Mouse (Mus musculus) layer of hippocampus, adult 8-10 months (tissue): ENCODE results near the gene C87414. TPM values are rescaled to one million over a fixed set of nuclear protein-coding genes. Genes with fewer than 3 reads are reported as not detected.
"Not testable (repeated sequence)": the region's sequence is repeated elsewhere in the genome, so short reads cannot be mapped to it uniquely, and the experiment has no call there.

Experiments
- DNase-seq, 2 experiments: peaks; one replicate each; pipeline ENCODE4 v3.0.0; 2022; ENCODE audit warnings: low spot score in 2 of 2
- total RNA-seq, 4 experiments: library from RNA; stranded (reverse); gene quantifications; 2 replicates each; pipeline ENCODE4 v1.2.4; 2022

The C87414 gene
- not detected for total RNA-seq

- DNase-seq, result not testable (repeated sequence)
Measured at GRCm38 (mm10) chr5:93671451-93671850, at the start of gene C87414. Gene C87414, minus strand, starts transcription at chr5:93671551.

- DNase-seq, result peak in 1 of 2 experiments; percentile 3
Measured at GRCm38 (mm10) chr5:93684661-93685060, 13.3 kb upstream of the C87414 start.

Other genes starting within 250 kb of the C87414 start
- gene Gm16427, start 131.4 kb downstream of the C87414 start, total RNA-seq, result not detected
- not detected for gene Gm7792, start 172.2 kb upstream of the C87414 start, total RNA-seq